Mouse (Mus musculus): ENCODE measurements around the gene Chn1. TPM values are rescaled to one million over a fixed set of nuclear protein-coding genes. Genes with fewer than 3 reads are reported as not detected.

Chn1 gene
- polyA plus RNA-seq, 1 experiment, result 122 TPM

GRCm38 (mm10) chr2:73775683-73776310, 651 bp upstream of the Chn1 start:
- TF ChIP-seq POLR2A (IDR thresholded peaks at IDR 0.05; ENCODE audit: control insufficient read depth, low read depth, low read length) (no peak), CTCF (IDR thresholded peaks at IDR 0.05; ENCODE audit: control insufficient read depth, insufficient read depth, insufficient replicate concordance, low read depth, low read length) (no peak)
- peak overlapping the region; percentile 98 for H3K4me3 ChIP-seq (ENCODE audit: control insufficient read depth, low read depth, low read length)
- H3K27ac ChIP-seq (ENCODE audit: control insufficient read depth, insufficient read depth, low read depth, low read length), result peak overlapping the region; percentile 98
- H3K36me3 ChIP-seq (ENCODE audit: control insufficient read depth, insufficient read depth, low read length), result no peaks in the 10 kb centered on the region
- no peaks in the 10 kb centered on the region for H3K4me1 ChIP-seq (ENCODE audit: control insufficient read depth, insufficient read depth, low read length)
- H3K27me3 ChIP-seq (ENCODE audit: control insufficient read depth, insufficient read depth, low read length), result no peaks in the 10 kb centered on the region

- no peak overlapping the region for H3K27ac ChIP-seq (ENCODE audit: control insufficient read depth, insufficient read depth, low read depth, low read length)
- H3K4me1 ChIP-seq (ENCODE audit: control insufficient read depth, insufficient read depth, low read length), result no peaks in the 10 kb centered on the region
- no peak overlapping the region for H3K4me3 ChIP-seq (ENCODE audit: control insufficient read depth, low read depth, low read length)
- H3K36me3 ChIP-seq (ENCODE audit: control insufficient read depth, insufficient read depth, low read length), result no peaks in the 10 kb centered on the region
- H3K27me3 ChIP-seq (ENCODE audit: control insufficient read depth, insufficient read depth, low read length), result no peaks in the 10 kb centered on the region
- no peak for TF ChIP-seq POLR2A (IDR thresholded peaks at IDR 0.05; ENCODE audit: control insufficient read depth, low read depth, low read length)
- no peak for TF ChIP-seq CTCF (IDR thresholded peaks at IDR 0.05; ENCODE audit: control insufficient read depth, insufficient read depth, insufficient replicate concordance, low read depth, low read length)
Observed at GRCm38 (mm10) chr2:73772945-73773344, 2.2 kb downstream of the Chn1 start.

GRCm38 (mm10) chr2:73768669-73769068, 6.5 kb downstream of the Chn1 start:
- no peak for TF ChIP-seq POLR2A (IDR thresholded peaks at IDR 0.05; ENCODE audit: control insufficient read depth, low read depth, low read length)
- no peak for TF ChIP-seq CTCF (IDR thresholded peaks at IDR 0.05; ENCODE audit: control insufficient read depth, insufficient read depth, insufficient replicate concordance, low read depth, low read length)
- Histone ChIP-seq H3K4me1 (ENCODE audit: control insufficient read depth, insufficient read depth, low read length) (no peaks in the 10 kb centered on the region), H3K4me3 (ENCODE audit: control insufficient read depth, low read depth, low read length) (no peak overlapping the region), H3K27me3 (ENCODE audit: control insufficient read depth, insufficient read depth, low read length) (no peaks in the 10 kb centered on the region), H3K27ac (ENCODE audit: control insufficient read depth, insufficient read depth, low read depth, low read length) (no peak overlapping the region), H3K36me3 (ENCODE audit: control insufficient read depth, insufficient read depth, low read length) (no peaks in the 10 kb centered on the region)

DNA sequence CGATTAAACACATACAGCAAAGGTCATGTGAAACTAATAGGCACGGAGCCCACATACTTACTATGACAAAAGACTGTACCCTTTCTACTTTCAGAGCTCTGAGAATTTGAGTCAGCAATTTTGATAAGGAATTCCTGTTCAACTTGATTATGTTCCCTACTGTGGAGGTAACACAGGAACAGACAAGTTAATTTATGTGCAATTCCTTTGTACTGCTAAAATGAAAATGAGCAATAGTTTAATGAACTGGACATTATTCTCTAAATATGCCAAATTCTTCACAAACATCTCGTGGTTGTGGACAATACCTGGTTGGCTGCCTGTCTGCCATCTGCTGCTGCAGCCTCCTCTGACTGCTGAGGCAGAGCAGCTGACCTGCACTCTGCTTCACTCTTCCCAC, 11.6 kb downstream of the Chn1 start:
- Histone ChIP-seq H3K4me3 (ENCODE audit: control insufficient read depth, low read depth, low read length) (no peak overlapping the region), H3K27me3 (ENCODE audit: control insufficient read depth, insufficient read depth, low read length) (no peaks in the 10 kb centered on the region), H3K27ac (ENCODE audit: control insufficient read depth, insufficient read depth, low read depth, low read length) (no peak overlapping the region), H3K36me3 (ENCODE audit: control insufficient read depth, insufficient read depth, low read length) (no peaks in the 10 kb centered on the region), H3K4me1 (ENCODE audit: control insufficient read depth, insufficient read depth, low read length) (no peaks in the 10 kb centered on the region)
- TF ChIP-seq CTCF (IDR thresholded peaks at IDR 0.05; ENCODE audit: control insufficient read depth, insufficient read depth, insufficient replicate concordance, low read depth, low read length) (no peak), POLR2A (IDR thresholded peaks at IDR 0.05; ENCODE audit: control insufficient read depth, low read depth, low read length) (no peak)

GRCm38 (mm10) chr2:73759899-73760298, 15.2 kb downstream of the Chn1 start:
- no peak overlapping the region for H3K4me3 ChIP-seq (ENCODE audit: control insufficient read depth, low read depth, low read length)
- no peak overlapping the region for H3K27ac ChIP-seq (ENCODE audit: control insufficient read depth, insufficient read depth, low read depth, low read length)
- H3K4me1 ChIP-seq (ENCODE audit: control insufficient read depth, insufficient read depth, low read length), result no peaks in the 10 kb centered on the region
- no peaks in the 10 kb centered on the region for H3K36me3 ChIP-seq (ENCODE audit: control insufficient read depth, insufficient read depth, low read length)
- no peaks in the 10 kb centered on the region for H3K27me3 ChIP-seq (ENCODE audit: control insufficient read depth, insufficient read depth, low read length)
- TF ChIP-seq POLR2A (IDR thresholded peaks at IDR 0.05; ENCODE audit: control insufficient read depth, low read depth, low read length) (no peak), CTCF (IDR thresholded peaks at IDR 0.05; ENCODE audit: control insufficient read depth, insufficient read depth, insufficient replicate concordance, low read depth, low read length) (no peak)

GRCm38 (mm10) chr2:73759027-73759426, 16.1 kb downstream of the Chn1 start:
- no peaks in the 10 kb centered on the region for H3K27me3 ChIP-seq (ENCODE audit: control insufficient read depth, insufficient read depth, low read length)
- no peaks in the 10 kb centered on the region for H3K4me1 ChIP-seq (ENCODE audit: control insufficient read depth, insufficient read depth, low read length)
- TF ChIP-seq CTCF (IDR thresholded peaks at IDR 0.05; ENCODE audit: control insufficient read depth, insufficient read depth, insufficient replicate concordance, low read depth, low read length) (no peak), POLR2A (IDR thresholded peaks at IDR 0.05; ENCODE audit: control insufficient read depth, low read depth, low read length) (no peak)
- H3K27ac ChIP-seq (ENCODE audit: control insufficient read depth, insufficient read depth, low read depth, low read length), result no peak overlapping the region
- H3K36me3 ChIP-seq (ENCODE audit: control insufficient read depth, insufficient read depth, low read length), result no peaks in the 10 kb centered on the region
- H3K4me3 ChIP-seq (ENCODE audit: control insufficient read depth, low read depth, low read length), result no peak overlapping the region

GRCm38 (mm10) chr2:73747297-73747696, 27.8 kb downstream of the Chn1 start:
- no peak for TF ChIP-seq POLR2A (IDR thresholded peaks at IDR 0.05; ENCODE audit: control insufficient read depth, low read depth, low read length)
- TF ChIP-seq CTCF (IDR thresholded peaks at IDR 0.05; ENCODE audit: control insufficient read depth, insufficient read depth, insufficient replicate concordance, low read depth, low read length), result no peak
- no peak overlapping the region for H3K27ac ChIP-seq (ENCODE audit: control insufficient read depth, insufficient read depth, low read depth, low read length)
- H3K36me3 ChIP-seq (ENCODE audit: control insufficient read depth, insufficient read depth, low read length), result no peaks in the 10 kb centered on the region
- H3K4me1 ChIP-seq (ENCODE audit: control insufficient read depth, insufficient read depth, low read length), result no peaks in the 10 kb centered on the region
- no peaks in the 10 kb centered on the region for H3K27me3 ChIP-seq (ENCODE audit: control insufficient read depth, insufficient read depth, low read length)
- H3K4me3 ChIP-seq (ENCODE audit: control insufficient read depth, low read depth, low read length), result peak overlapping the region; percentile 38
